Mouse (Mus musculus): Measurements from ENCODE around the gene Gne.
A peak's percentile ranks its signal among the peaks of the same experiment; 100 is the strongest.

Gene Gne

DNA sequence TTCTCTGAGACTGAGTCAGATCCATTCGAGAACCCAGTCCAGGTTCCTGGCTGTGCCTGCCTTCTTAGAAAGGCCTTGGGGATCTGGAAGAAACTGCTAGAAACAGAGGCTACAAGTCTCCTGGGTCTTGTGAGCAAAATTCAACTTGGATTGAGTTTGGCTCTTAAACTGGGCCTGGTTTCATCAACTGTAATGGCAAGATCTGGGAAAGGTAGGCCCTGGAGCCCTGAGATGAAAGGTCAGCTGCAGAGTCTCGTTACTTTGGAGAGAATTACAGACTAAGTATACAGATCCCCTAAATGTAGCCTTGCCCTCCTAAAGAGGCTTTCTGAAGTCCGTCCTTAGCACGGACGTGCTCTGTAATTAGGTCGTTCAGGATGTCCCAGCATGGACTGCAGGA, 58.4 kb downstream of the Gne start:
- DNase-seq (ENCODE audit: low spot score in 2 of 2): no peak

- no peak for DNase-seq (ENCODE audit: low spot score in 2 of 2)
Measured at GRCm38 (mm10) chr4:44024241-44024640, 59.7 kb downstream of the Gne start.

- no peak for DNase-seq (ENCODE audit: low spot score in 2 of 2)
Measured at GRCm38 (mm10) chr4:44023681-44024080, 60.3 kb downstream of the Gne start.

GRCm38 (mm10) chr4:44022766-44023165, 61.2 kb downstream of the Gne start:
- DNase-seq (ENCODE audit: low spot score in 2 of 2): no peak

- DNase-seq (ENCODE audit: low spot score in 2 of 2): no peak
Measured at GRCm38 (mm10) chr4:44022323-44022722, 61.7 kb downstream of the Gne start.

GRCm38 (mm10) chr4:44016791-44017190, 67.2 kb downstream of the Gne start:
- no peak for DNase-seq (ENCODE audit: low spot score in 2 of 2)

GRCm38 (mm10) chr4:44016071-44016470, 67.9 kb downstream of the Gne start:
- DNase-seq (ENCODE audit: low spot score in 2 of 2): no peak

DNA sequence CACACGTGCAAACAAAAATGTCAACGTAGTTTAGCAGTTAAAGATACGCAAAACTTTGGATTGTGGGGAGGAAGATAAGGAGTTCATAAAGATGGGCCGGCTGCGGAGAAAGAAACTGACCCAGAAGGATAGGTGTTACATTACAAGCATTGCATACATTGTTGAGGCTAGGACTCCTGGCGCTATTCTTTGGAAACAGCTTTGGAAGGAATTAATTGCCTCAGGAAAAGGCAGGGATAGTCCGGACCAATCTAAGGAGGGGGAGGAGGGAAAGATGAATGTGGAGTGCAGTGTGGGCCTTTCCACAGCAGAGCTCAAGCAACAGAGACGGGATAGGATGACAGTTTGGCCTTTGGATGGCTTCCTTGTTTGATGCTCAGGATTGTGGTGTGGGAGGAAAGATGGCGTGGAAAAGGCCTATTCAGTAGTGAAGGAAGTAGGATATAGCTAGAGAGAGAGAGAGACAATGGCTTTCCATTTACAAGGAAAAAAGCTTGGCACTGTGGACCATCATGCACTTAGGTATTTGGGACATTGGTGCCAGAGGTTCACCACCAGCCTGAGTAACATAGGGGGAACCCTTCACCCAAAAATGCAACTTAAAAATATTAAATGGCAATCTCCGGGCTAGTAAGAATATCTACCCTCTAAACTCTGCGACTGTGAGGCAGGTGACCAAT, 70.4 kb downstream of the Gne start:
- no peak for DNase-seq (ENCODE audit: low spot score in 2 of 2)

- peak; percentile 74 to 90 for DNase-seq (ENCODE audit: low spot score in 2 of 2)
Measured at GRCm38 (mm10) chr4:44012376-44013367, 71.3 kb downstream of the Gne start.

DNA sequence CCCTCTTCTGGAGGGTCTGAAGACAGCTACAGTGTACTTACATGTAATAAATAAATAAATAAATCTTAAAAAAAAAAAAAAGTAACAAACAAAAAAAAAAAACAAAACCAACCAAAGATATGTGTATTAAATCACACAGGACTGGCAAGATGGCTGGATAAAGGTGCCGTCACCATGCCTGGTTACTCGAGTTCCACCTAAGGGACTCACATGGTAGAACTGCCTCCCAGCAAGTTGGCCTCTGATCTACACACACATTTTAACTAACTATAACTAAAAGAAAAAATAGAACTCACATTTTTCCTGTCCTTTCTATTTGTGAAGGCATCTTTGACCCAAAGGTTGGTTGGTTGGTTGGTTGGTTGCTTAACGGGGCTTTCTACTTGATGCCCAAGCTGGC, 72.2 kb downstream of the Gne start:
- DNase-seq (ENCODE audit: low spot score in 2 of 2): no peak

DNA sequence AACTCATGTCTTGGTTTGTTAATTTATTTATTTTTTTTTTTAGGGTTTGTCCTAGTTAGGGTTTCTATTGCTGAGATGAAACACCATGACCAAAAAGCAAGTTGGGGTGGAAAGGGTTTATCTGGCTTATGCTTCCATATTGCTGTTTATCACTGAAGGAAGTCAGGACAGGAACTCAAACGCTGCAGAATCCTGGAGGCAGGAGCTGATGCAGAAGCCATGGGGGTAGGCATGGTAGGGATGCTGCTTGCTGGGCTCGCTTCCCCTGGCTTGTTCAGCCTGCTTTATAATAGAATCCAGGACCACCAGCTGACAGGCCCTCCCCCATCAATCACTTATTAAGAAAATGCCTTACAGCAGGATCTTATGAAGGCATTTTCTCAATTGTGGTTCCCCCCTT, 73.1 kb downstream of the Gne start:
- DNase-seq (ENCODE audit: low spot score in 2 of 2): no peak

GRCm38 (mm10) chr4:44010176-44010575, 73.8 kb downstream of the Gne start:
- DNase-seq (ENCODE audit: low spot score in 2 of 2): no peak

DNA sequence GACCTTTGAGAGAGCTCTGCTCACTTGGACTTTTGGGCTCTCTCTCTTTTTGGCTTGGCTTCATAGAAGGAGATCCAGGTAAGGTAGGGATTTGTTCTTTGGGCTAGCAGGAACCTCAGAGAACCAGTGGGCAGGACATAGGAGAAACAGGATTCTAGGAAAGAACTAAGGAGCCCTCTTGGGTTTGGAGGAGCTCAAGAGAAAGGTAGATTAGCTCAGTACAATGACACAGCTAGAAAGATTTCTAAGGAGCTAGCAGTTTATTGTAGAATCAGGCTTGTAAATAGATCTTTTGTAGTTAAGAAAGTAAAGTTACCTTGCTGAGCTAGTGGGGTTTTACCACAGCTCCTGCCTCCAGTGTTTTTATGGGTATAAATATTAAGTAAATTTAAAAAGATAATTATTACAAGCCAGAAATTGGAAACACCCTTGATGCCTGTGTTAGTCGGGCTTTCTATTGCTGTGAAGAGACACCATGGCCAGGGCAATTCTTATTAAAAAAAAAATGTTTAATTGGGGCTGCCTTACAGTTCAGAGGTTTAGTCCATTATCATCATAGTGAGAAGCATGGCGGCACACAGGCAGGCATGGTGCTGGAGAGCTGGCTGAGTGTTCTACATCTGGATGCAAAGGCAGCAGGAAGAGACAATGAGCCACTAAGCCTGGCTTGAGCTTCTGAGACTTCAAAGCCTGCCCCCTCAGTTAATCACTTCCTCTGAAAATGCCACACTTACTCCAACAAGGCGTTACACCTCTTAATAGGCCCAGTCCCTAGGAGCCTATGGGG, 79.2 kb downstream of the Gne start:
- DNase-seq (ENCODE audit: low spot score in 2 of 2): no peak

- DNase-seq (ENCODE audit: low spot score in 2 of 2): no peak
Measured at GRCm38 (mm10) chr4:44004126-44004525, 79.9 kb downstream of the Gne start, which contains the start of gene Clta. Gene Clta, plus strand, starts transcription at chr4:44004452.

GRCm38 (mm10) chr4:44003622-44004021, 80.4 kb downstream of the Gne start:
- no peak for DNase-seq (ENCODE audit: low spot score in 2 of 2)

GRCm38 (mm10) chr4:43994342-43994741, 89.6 kb downstream of the Gne start:
- no peak for DNase-seq (ENCODE audit: low spot score in 2 of 2)

DNA sequence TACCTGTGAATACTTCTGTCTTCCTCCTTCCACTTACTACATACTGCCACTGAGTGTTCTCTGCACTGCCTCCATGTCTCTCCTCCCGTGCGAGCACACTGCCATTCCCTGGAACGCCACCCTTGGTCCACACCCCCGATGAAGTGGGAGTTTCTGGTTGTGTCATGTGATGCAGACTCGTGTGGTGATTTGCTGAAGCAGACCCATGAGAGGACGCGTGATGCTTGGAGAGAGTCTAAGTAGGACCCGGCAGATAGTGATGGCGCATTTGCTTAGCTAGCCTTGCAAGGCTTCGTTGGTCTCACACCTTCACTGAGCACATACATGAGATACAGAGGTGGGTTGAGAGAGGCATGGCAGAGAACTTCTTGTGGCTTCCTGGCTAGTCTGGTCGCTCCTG, 90.9 kb downstream of the Gne start:
- DNase-seq (ENCODE audit: low spot score in 2 of 2): no peak

DNA sequence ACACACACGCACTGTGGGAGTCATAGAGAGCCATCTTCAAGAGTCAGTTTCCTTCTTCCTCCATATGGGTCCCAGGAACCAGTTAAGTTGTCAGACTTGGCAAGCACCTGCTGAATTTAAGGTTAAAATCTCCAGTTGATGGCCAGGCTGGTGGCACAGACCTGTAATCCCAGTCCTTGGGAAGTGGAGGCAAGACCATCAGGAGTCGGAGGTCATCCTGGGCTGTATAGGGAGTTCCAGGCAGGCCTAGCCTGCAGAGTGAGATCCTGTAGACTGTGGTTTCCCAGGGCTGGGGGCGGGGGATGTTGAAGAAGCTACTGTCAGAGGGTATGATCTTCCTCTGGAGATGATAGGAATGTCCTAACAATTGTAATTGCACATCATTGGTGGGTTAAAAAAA, 95.0 kb downstream of the Gne start:
- no peak for DNase-seq (ENCODE audit: low spot score in 2 of 2)

DNA sequence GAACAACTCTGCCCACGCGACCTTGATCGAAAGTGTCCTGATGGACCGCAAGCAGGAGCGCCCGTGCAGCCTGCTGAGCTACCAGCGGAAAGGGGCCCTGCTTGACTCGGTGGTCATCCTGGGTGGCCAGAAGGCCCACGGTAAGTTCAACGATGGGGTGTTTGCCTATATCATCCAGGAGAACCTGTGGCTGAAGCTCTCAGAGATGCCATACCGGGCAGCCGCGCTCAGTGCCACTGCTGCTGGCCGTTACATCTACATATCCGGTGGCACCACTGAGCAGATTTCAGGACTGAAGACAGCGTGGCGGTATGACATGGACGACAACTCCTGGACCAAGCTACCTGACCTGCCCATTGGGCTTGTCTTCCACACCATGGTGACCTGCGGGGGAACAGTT, 99.7 kb downstream of the Gne start:
- DNase-seq (ENCODE audit: low spot score in 2 of 2): no peak

Measured in urinary bladder, adult 18-20 months (tissue).